Mouse (Mus musculus) kidney, postnatal 4 days (tissue): ENCODE measurements at regions not wholly inside any gene's neighbourhood (a gene's known extent, or its start where the extent isn't known, plus 50 kb on each side); places are given as distances from the start of the nearest gene placed in this dataset.

Experiments
- DNase-seq, 2 experiments: peaks; one replicate each; pipeline ENCODE4 v3.0.0; 2021; ENCODE audit warnings: mixed read lengths in 2 of 2

DNA sequence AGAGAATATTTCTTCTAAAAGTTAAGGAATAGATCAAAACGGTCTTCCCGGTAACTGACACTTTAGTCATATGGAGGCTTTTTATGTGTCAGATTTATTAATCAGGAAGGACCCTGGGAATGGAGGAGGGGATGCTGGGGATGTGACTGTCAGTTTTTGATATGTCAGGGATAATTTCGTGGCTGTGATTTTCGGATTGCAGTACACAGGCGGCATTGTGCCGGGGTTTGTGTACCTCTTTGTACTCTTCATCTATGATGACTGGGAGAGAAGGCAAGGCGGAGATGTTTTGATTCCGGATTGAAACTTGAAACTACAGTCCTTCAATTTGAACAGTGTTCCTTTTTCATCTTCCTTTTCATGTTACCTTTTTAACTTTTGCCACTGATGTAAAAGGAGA, 344.2 kb downstream of the Mdfic start:
- DNase-seq, result no peak

- DNase-seq, result no peak
These were observed 344.7 kb downstream of the Mdfic start for GRCm38 (mm10) chr6:16065121-16065520.

DNA sequence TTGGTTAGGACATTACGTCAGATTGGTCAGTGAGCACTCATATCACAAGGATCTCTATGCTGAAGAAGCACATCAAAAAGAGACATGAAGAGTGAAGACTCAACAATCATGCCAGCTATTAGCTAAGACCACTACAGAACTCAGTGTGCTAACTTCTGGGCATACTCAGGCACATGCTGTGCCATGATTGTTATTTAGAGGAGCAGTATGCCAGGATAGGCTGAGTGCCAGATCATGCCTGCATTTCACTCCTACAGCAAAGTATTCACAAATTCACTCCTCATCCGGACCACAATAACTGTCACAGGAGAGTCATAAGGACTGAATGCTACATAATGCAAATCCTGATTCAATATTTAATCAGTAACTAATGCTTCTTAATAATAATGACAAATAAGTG, 355.8 kb downstream of the Mdfic start:
- no peak for DNase-seq

DNA sequence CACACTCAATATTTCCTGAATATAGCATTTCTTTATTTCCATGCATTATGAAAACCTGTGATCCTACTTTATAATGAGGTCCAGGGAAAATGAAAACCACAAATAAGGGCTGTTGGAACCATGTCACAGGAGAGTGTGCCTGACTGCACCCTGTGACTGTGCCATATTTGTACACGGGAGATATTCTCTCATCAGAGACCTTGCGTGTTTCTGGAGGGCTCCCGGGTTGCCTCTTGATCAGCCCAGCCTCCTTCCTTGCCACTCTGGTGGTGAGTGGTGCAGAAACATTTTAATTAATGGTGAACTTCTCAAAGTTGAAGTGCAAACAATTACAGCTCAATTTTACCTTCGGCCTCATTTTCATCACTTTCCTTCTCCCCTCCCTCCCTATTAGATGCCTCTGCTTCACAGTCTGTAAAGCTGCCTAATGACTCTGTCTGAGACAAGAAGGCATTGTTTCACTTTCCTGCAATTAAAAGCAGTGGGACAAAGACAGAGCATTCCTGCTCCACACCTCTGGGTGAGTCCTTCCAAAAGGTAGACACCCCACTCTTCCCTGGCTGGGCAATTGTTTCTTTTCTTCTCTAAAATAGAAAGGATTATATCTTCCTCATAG, 356.8 kb downstream of the Mdfic start:
- no peak for DNase-seq

GRCm38 (mm10) chr6:16077917-16078316, 357.5 kb downstream of the Mdfic start:
- DNase-seq, result no peak

GRCm38 (mm10) chr6:16086952-16087537, 366.6 kb downstream of the Mdfic start:
- no peak for DNase-seq

- DNase-seq, result no peak
These were observed 378.3 kb downstream of the Mdfic start for GRCm38 (mm10) chr6:16098761-16099160.

GRCm38 (mm10) chr6:16141009-16141408, 420.5 kb downstream of the Mdfic start:
- no peak for DNase-seq

- DNase-seq, result no peak
These were observed 424.1 kb downstream of the Mdfic start for GRCm38 (mm10) chr6:16144538-16144937.

DNA sequence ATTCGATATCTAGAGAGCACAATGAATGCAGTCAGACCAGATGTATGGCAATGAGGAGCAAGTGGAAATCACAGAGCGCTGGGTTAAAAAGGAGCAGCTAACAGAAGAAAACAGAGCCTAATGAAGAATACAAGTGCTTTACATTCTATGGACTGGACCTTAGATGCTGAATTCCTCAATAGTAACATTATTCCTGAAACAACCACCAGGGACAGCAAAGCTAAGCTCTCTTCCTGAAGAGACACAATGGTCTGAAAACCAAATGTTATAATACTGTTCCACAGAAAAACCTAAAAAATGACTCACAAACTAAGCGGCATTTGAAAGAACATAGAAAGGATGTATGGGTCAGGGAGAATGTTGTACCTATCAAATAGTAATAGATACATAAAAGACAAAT, 430.1 kb downstream of the Mdfic start:
- no peak for DNase-seq

- DNase-seq, result no peak
These were observed 431.0 kb downstream of the Mdfic start for GRCm38 (mm10) chr6:16151478-16151877.

DNA sequence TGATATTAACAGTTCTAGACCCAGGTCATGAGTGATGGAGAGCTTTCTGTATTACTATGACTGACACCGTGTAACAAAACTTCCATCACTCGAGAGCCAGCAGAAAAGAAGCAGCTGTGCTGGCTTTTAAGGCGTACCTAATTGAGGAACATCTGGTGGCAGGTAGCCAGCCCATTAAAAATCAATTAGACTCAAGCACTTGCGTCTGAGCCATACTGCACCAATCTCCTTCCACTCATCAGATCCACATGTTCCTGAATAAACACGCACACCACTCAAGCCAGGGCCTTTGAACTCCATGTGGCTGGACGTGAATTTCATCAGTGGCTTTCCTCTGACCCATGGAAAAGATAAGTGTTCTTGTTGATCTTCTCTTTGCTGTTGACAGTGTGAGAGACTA, 432.2 kb downstream of the Mdfic start:
- no peak for DNase-seq

DNA sequence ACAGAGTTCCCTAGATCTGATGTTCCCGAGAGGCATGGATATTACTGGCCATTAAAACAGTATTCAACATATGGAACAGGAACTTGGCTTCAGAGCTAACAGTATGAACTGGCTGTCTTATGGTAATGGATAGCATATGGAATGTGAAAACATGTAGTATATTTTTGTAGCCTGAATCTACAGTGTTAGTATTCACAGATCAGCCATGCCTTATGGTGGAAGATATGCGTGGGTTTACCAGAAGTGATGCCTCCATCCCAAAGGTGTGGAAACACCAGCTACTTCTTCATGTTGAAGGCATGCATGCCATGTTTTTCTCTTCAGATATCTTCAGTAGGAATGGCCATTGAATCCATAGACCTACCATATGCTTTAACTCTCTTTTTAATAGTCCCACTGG, 444.6 kb downstream of the Mdfic start:
- no peak for DNase-seq

DNA sequence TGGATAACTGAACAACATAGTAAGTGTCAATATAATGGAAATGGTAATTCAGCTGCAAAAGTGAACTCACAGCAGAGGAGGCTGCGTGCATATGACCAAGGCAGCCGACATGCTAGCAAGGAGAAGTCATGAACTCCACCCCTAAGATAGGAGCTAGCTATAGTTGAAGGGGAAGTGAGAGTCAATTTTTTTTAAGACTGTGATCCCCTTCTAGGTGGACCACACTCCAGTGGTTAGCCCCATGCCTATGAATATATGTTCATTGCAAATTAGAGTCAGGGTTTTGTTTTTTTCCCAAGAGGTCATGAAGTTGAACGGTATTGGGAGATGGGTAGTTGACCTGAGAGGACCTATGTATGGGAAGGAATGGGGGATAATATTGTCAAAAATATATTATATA, 451.4 kb downstream of the Mdfic start:
- no peak for DNase-seq

DNA sequence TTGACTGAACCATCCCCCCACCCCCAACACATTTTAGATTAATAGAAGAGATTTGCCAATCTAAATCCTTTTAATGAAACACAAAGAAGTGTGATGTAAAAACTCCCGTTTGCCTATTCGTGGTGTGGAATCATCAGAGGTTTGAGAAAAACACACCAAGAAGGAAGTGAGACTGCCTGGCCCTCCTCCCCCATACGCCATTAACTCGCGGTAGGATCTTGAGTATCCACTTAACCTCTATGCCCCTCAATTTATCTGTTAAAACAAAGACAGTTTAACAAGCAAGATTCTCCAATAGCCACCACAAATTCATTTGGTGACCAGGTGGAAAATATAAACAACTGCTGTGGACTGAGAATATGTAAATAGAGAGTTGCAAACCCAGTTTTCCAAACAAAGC, 456.9 kb downstream of the Mdfic start:
- no peak for DNase-seq

DNA sequence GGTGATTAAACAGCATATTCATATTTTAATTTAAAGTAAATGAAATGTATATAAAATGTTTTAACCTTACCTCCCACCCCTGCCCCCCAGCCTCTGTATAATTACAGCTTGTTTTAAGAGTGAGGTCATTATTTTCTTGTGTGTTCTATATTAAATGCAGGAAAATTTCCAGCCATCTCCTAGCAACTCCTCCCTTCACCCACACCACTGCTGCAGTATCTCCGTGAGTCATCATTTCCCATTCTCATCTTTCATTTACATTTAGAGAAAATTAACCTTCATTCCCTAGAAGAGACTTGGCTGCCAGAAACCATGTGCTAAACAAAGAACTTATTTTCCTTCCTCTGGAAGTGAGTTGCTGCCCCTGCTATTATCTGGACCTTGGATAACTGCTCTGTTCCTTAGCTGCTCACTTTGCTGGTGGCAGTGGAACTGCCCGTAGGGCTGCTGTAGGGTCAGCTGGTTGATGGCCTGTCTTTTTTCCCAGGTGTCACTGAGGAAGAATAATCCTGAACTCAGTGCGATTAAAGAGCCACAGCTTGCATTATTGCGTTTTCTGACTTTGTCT, 467.6 kb downstream of the Mdfic start:
- no peak for DNase-seq

DNA sequence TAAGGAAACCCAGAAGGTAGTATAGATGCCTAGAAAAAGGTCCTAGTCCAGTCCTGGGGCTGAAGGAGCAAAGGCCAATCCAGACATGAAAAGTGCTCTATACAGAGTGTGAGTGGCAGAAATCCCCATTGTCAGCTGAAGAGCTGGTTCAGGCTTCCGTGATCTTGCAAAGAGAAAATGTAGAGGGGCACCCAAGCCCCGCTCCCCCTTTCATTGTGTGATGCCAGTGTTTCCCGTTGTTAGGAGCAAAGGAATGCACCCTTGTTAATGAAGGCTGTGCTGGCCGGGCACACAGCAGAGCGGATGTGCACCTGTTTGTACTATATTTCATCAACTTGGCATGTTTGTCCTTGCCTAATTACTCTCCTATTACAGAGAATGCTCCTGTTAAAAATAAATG, 492.5 kb downstream of the Mdfic start:
- DNase-seq, result no peak

DNA sequence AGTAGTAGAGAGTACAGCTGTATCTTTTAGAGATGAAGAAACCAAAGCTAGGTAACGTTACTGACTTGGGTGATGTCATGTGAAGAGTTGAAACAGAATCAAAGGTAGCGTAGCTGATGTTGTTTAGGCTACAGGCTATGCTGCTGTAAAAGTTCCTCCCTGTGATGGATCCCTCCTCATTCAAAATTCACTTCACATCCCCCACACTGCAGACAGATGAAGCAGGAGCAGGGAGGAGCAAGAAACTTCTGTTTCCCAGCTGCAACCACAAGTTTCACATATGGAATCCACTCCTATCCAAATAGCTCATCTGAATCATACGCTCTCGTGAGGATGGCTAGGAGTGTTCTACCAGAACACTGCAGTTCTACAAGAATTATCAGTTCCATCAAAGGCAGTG, 493.2 kb downstream of the Mdfic start:
- no peak for DNase-seq

- DNase-seq, result peak; percentile 6 to 19
These were observed 500.7 kb downstream of the Mdfic start for GRCm38 (mm10) chr6:16221002-16221627.
